Mouse (Mus musculus): ENCODE measurements around the gene Dpp6. TPM values are rescaled to one million over a fixed set of nuclear protein-coding genes. Genes with fewer than 3 reads are reported as not detected.

Gene Dpp6
- polyA plus RNA-seq, 1 experiment from 2014 or later = 86.2 TPM

GRCm38 (mm10) chr5:26979348-26979747 lies 162.3 kb downstream of the Dpp6 start:
- peak; percentile 69; the same call in 1 of the 2 replicates for ATAC-seq (ENCODE audit: low FRiP score, low read depth)
- 23% methylated on average over 1 of the region's 1 CpGs for WGBS
- Histone ChIP-seq H3K27me3 (no peaks in the 10 kb centered on the region), H3K36me3 (no peaks in the 10 kb centered on the region), H3K9ac (no peak overlapping the region), H3K4me2 (no peak overlapping the region), H3K9me3 (no peaks in the 10 kb centered on the region), H3K4me1 (replicated peaks) (0 out of 2 replicates have a peak, but pooled peaks cover 4% of the 10 kb centered on the region), H3K27ac (replicated peaks) (no peak overlapping the region), H3K4me3 (no peak overlapping the region)

- no peak overlapping the region for H3K27ac ChIP-seq (replicated peaks)
- WGBS = 59% methylated on average over 3 of the region's 3 CpGs
- ATAC-seq (ENCODE audit: low FRiP score, low read depth) = peak; percentile 51; the same call in 1 of the 2 replicates
Observed at GRCm38 (mm10) chr5:26979755-26980154, 162.8 kb downstream of the Dpp6 start.

GRCm38 (mm10) chr5:26985114-26985513 lies 168.1 kb downstream of the Dpp6 start:
- Histone ChIP-seq H3K9me3 (no peaks in the 10 kb centered on the region), H3K27ac (replicated peaks) (no peak overlapping the region), H3K27me3 (no peaks in the 10 kb centered on the region), H3K9ac (no peak overlapping the region), H3K36me3 (no peaks in the 10 kb centered on the region), H3K4me1 (replicated peaks) (0 out of 2 replicates have a peak, but pooled peaks cover 2% of the 10 kb centered on the region), H3K4me2 (no peak overlapping the region), H3K4me3 (no peak overlapping the region)
- no peak for ATAC-seq (ENCODE audit: low FRiP score, low read depth)
- 12% methylated on average over 1 of the region's 1 CpGs for WGBS

More at GRCm38 (mm10) chr5:26979755-26980154, 162.8 kb downstream of the Dpp6 start:
- H3K4me3 ChIP-seq = no peak overlapping the region
- no peaks in the 10 kb centered on the region for H3K36me3 ChIP-seq
- no peaks in the 10 kb centered on the region for H3K9me3 ChIP-seq
- no peaks in the 10 kb centered on the region for H3K27me3 ChIP-seq
- H3K9ac ChIP-seq = no peak overlapping the region
- 0 out of 2 replicates have a peak, but pooled peaks cover 4% of the 10 kb centered on the region for H3K4me1 ChIP-seq (replicated peaks)
- no peak overlapping the region for H3K4me2 ChIP-seq

- Histone ChIP-seq H3K4me3 (no peak overlapping the region), H3K9me3 (no peaks in the 10 kb centered on the region), H3K27me3 (no peaks in the 10 kb centered on the region), H3K36me3 (no peaks in the 10 kb centered on the region), H3K4me1 (replicated peaks) (peaks cover 12% of the 10 kb centered on the region), H3K9ac (no peak overlapping the region), H3K4me2 (no peak overlapping the region), H3K27ac (replicated peaks) (0 out of 2 replicates have a peak overlapping the region, but pooled peaks have one; percentile 10)
- ATAC-seq (ENCODE audit: low FRiP score, low read depth) = peak; percentile 60; the same call in 1 of the 2 replicates
- 14% methylated on average over 2 of the region's 2 CpGs for WGBS
Observed at GRCm38 (mm10) chr5:26991587-26991986, 174.6 kb downstream of the Dpp6 start.

- H3K4me3 ChIP-seq = no peak overlapping the region
- no peak overlapping the region for H3K27ac ChIP-seq (replicated peaks)
- H3K4me1 ChIP-seq (replicated peaks) = no peaks in the 10 kb centered on the region
- ATAC-seq (ENCODE audit: low FRiP score, low read depth) = no peak
- no peak overlapping the region for H3K4me2 ChIP-seq
- 97% methylated on average over 7 of the region's 7 CpGs for WGBS
- H3K36me3 ChIP-seq = no peaks in the 10 kb centered on the region
- no peak overlapping the region for H3K9ac ChIP-seq
- H3K9me3 ChIP-seq = no peaks in the 10 kb centered on the region
- no peaks in the 10 kb centered on the region for H3K27me3 ChIP-seq
Observed at GRCm38 (mm10) chr5:27003537-27003936, 186.5 kb downstream of the Dpp6 start.

GRCm38 (mm10) chr5:27009157-27009556 lies 192.2 kb downstream of the Dpp6 start:
- Histone ChIP-seq H3K9ac (no peak overlapping the region), H3K4me1 (replicated peaks) (0 out of 2 replicates have a peak, but pooled peaks cover 4% of the 10 kb centered on the region), H3K4me3 (no peak overlapping the region), H3K9me3 (no peaks in the 10 kb centered on the region), H3K36me3 (no peaks in the 10 kb centered on the region), H3K4me2 (no peak overlapping the region), H3K27me3 (no peaks in the 10 kb centered on the region), H3K27ac (replicated peaks) (no peak overlapping the region)
- no peak for ATAC-seq (ENCODE audit: low FRiP score, low read depth)

- Histone ChIP-seq H3K9me3 (no peaks in the 10 kb centered on the region), H3K4me2 (no peak overlapping the region), H3K36me3 (no peaks in the 10 kb centered on the region), H3K4me1 (replicated peaks) (0 out of 2 replicates have a peak, but pooled peaks cover 4% of the 10 kb centered on the region), H3K27ac (replicated peaks) (no peak overlapping the region), H3K4me3 (no peak overlapping the region), H3K9ac (no peak overlapping the region), H3K27me3 (no peaks in the 10 kb centered on the region)
- ATAC-seq (ENCODE audit: low FRiP score, low read depth) = no peak
- WGBS = 89% methylated on average over 5 of the region's 5 CpGs
Observed at GRCm38 (mm10) chr5:27010582-27010981, 193.6 kb downstream of the Dpp6 start.

- Histone ChIP-seq H3K36me3 (no peaks in the 10 kb centered on the region), H3K9me3 (no peaks in the 10 kb centered on the region), H3K27me3 (no peaks in the 10 kb centered on the region), H3K4me2 (no peak overlapping the region), H3K4me1 (replicated peaks) (no peaks in the 10 kb centered on the region), H3K4me3 (no peak overlapping the region), H3K9ac (no peak overlapping the region), H3K27ac (replicated peaks) (no peak overlapping the region; the same call in 1 of the 2 replicates)
- 31% methylated on average over 3 of the region's 3 CpGs for WGBS
- 0 out of 2 replicates have a peak, but pooled peaks have one; percentile 34 for ATAC-seq (ENCODE audit: low FRiP score, low read depth)
Observed at GRCm38 (mm10) chr5:27018314-27018956, 201.4 kb downstream of the Dpp6 start.

- Histone ChIP-seq H3K36me3 (no peaks in the 10 kb centered on the region), H3K27ac (replicated peaks) (no peak overlapping the region), H3K9me3 (no peaks in the 10 kb centered on the region), H3K4me1 (replicated peaks) (no peaks in the 10 kb centered on the region), H3K4me3 (no peak overlapping the region), H3K27me3 (no peaks in the 10 kb centered on the region), H3K9ac (no peak overlapping the region), H3K4me2 (no peak overlapping the region)
- WGBS = 34% methylated on average over 1 of the region's 1 CpGs
- no peak for ATAC-seq (ENCODE audit: low FRiP score, low read depth)
Observed at GRCm38 (mm10) chr5:27028611-27029010, 211.6 kb downstream of the Dpp6 start.

- H3K4me3 ChIP-seq = no peak overlapping the region
- H3K36me3 ChIP-seq = no peaks in the 10 kb centered on the region
- no peaks in the 10 kb centered on the region for H3K4me1 ChIP-seq (replicated peaks)
- H3K9me3 ChIP-seq = no peaks in the 10 kb centered on the region
- 23% methylated on average over 5 of the region's 5 CpGs for WGBS
- H3K4me2 ChIP-seq = no peak overlapping the region
- no peak overlapping the region for H3K9ac ChIP-seq
- no peak overlapping the region for H3K27ac ChIP-seq (replicated peaks)
- no peaks in the 10 kb centered on the region for H3K27me3 ChIP-seq
- ATAC-seq (ENCODE audit: low FRiP score, low read depth) = no peak
Observed at GRCm38 (mm10) chr5:27029784-27030183, 212.8 kb downstream of the Dpp6 start.

GRCm38 (mm10) chr5:27034858-27035257 lies 217.9 kb downstream of the Dpp6 start:
- no peaks in the 10 kb centered on the region for H3K4me1 ChIP-seq (replicated peaks)
- H3K27me3 ChIP-seq = no peaks in the 10 kb centered on the region
- no peak overlapping the region for H3K27ac ChIP-seq (replicated peaks)
- WGBS = 67% methylated on average over 4 of the region's 4 CpGs
- H3K9me3 ChIP-seq = no peaks in the 10 kb centered on the region
- H3K9ac ChIP-seq = no peak overlapping the region
- no peaks in the 10 kb centered on the region for H3K36me3 ChIP-seq
- ATAC-seq (ENCODE audit: low FRiP score, low read depth) = no peak
- H3K4me2 ChIP-seq = no peak overlapping the region
- H3K4me3 ChIP-seq = no peak overlapping the region

GRCm38 (mm10) chr5:27035291-27035690 lies 218.3 kb downstream of the Dpp6 start:
- no peak overlapping the region for H3K27ac ChIP-seq (replicated peaks)
- no peaks in the 10 kb centered on the region for H3K9me3 ChIP-seq
- no peaks in the 10 kb centered on the region for H3K36me3 ChIP-seq
- H3K4me1 ChIP-seq (replicated peaks) = no peaks in the 10 kb centered on the region
- no peak overlapping the region for H3K4me3 ChIP-seq
- no peak overlapping the region for H3K9ac ChIP-seq
- no peaks in the 10 kb centered on the region for H3K27me3 ChIP-seq
- 65% methylated on average over 1 of the region's 1 CpGs for WGBS
- ATAC-seq (ENCODE audit: low FRiP score, low read depth) = no peak
- no peak overlapping the region for H3K4me2 ChIP-seq

GRCm38 (mm10) chr5:27035891-27036290 lies 218.9 kb downstream of the Dpp6 start:
- Histone ChIP-seq H3K9me3 (no peaks in the 10 kb centered on the region), H3K27ac (replicated peaks) (no peak overlapping the region), H3K4me1 (replicated peaks) (no peaks in the 10 kb centered on the region), H3K4me2 (no peak overlapping the region), H3K4me3 (no peak overlapping the region), H3K36me3 (no peaks in the 10 kb centered on the region), H3K27me3 (no peaks in the 10 kb centered on the region), H3K9ac (no peak overlapping the region)
- no peak for ATAC-seq (ENCODE audit: low FRiP score, low read depth)
- WGBS = 31% methylated on average over 2 of the region's 2 CpGs

Measured in hindbrain, embryonic 15.5 days (tissue).